ENCODE assay signal across 27 mouse cellular contexts in genomic region chr11:116951429-116951828, GRCm38 (mm10). TPM values are rescaled to one million over a fixed set of nuclear protein-coding genes. Genes with fewer than 3 reads are reported as not detected.
A peak's percentile ranks its signal among the peaks of the same experiment; 100 is the strongest.
DNase-seq lines count a peak whose midpoint lies in the region; ATAC-seq and TF ChIP-seq lines count a peak whose summit lies in the region.
"Had no signal": no experiment of that assay in that cellular context is flagged by ENCODE, and none has a peak within 500 bp of the region (broad histone marks: within the 10 kb centered on the region; RNA-seq: fewer than 3 reads in every experiment).

No protein-coding gene starts in this region.

- ATAC-seq in hindbrain, embryonic 12.5 days (ENCODE audit: low FRiP score): no peak
- ATAC-seq: activated CD4-positive, CD25-positive, alpha-beta regulatory T cell, adult 4 months; forebrain, embryonic 13.5 days; forebrain, embryonic 16.5 days; intestine, postnatal 0 days had no signal

- no peak for TF ChIP-seq CTCF in CH12.LX (conservative IDR thresholded peaks at IDR 0.05 in 1 of 2, IDR thresholded peaks at IDR 0.05 in 1 of 2; ENCODE audit: low read depth in 2 of 2, low read length in 2 of 2)

- H3K4me1 ChIP-seq in hindbrain, embryonic 10.5 days (replicated peaks): peaks cover 7% of the 10 kb centered on the region
- H3K4me1 ChIP-seq in hindbrain, embryonic 12.5 days: peaks cover 4% of the 10 kb centered on the region; the same call in 1 of the 2 replicates
- H3K4me1 ChIP-seq in CH12.LX (ENCODE audit: control insufficient read depth in 1 of 2, insufficient read depth in 2 of 2): peaks cover 9 to 19% of the 10 kb centered on the region in 2 experiments

- H3K4me3 ChIP-seq in hindbrain, embryonic 10.5 days: no peak overlapping the region
- H3K4me3 ChIP-seq in hindbrain, embryonic 12.5 days: no peak overlapping the region
- no peak overlapping the region for H3K4me3 ChIP-seq in CH12.LX (replicated peaks in 1 of 3; ENCODE audit: low read depth in 2 of 3, low read length in 2 of 3, poor library complexity in 1 of 3)
- H3K4me3 ChIP-seq: forebrain, embryonic 10.5 days; forebrain, embryonic 13.5 days; heart, adult 2 months; hindbrain, embryonic 15.5 days had no signal

- dilution Hi-C loops in CH12.LX (cut with MboI; ENCODE audit: extremely low pct_ligation_motif_present, extremely low pct_unique_long_range_greater_than_20kb, low sequenced_read_pairs): no loop called here

- H3K36me3 ChIP-seq in hindbrain, embryonic 10.5 days: peaks cover 97% of the 10 kb centered on the region
- peaks cover 84% of the 10 kb centered on the region for H3K36me3 ChIP-seq in hindbrain, embryonic 12.5 days
- H3K36me3 ChIP-seq in CH12.LX (replicated peaks in 1 of 2; ENCODE audit: control insufficient read depth in 1 of 2, insufficient read depth in 1 of 2, low read length in 1 of 2): no peaks in the 10 kb centered on the region

- H3K27ac ChIP-seq in hindbrain, embryonic 10.5 days: no peak overlapping the region
- H3K27ac ChIP-seq in hindbrain, embryonic 12.5 days: no peak overlapping the region
- H3K27ac ChIP-seq in CH12.LX (ENCODE audit: insufficient read depth, low read depth): no peak overlapping the region
- H3K27ac ChIP-seq: forebrain, embryonic 10.5 days; heart, adult 2 months; hindbrain, embryonic 15.5 days had no signal

- in situ Hi-C loops in CH12.LX (cut with MboI; ENCODE audit: low pct_ligation_motif_present, low pct_unique_long_range_greater_than_20kb, low sequenced_read_pairs): no loop called here

- TF ChIP-seq EP300 in CH12.LX (IDR thresholded peaks at IDR 0.05; ENCODE audit: low read length): no peak

- H3K27me3 ChIP-seq in hindbrain, embryonic 10.5 days (ENCODE audit: insufficient read depth, poor library complexity, severe bottlenecking): no peaks in the 10 kb centered on the region
- no peaks in the 10 kb centered on the region for H3K27me3 ChIP-seq in hindbrain, embryonic 12.5 days
- H3K27me3 ChIP-seq in CH12.LX (replicated peaks): peaks cover 52% of the 10 kb centered on the region
- H3K27me3 ChIP-seq: forebrain, embryonic 13.5 days; hindbrain, embryonic 15.5 days had no signal

- no peak for TF ChIP-seq RAD21 in CH12.LX (IDR thresholded peaks at IDR 0.05; ENCODE audit: low read depth, low read length)

- peak; percentile 50 for DNase-seq in adrenal gland, postnatal 14 days
- no peak for DNase-seq in adrenal gland, adult 18-20 months (ENCODE audit: low spot score in 2 of 2)
- peak; percentile 20 for DNase-seq in hindbrain, embryonic 10.5 days (ENCODE audit: low spot score)
- DNase-seq in CH12.LX (ENCODE audit: extremely low read depth): no peak
- peak; percentile 48 for DNase-seq in embryo, embryonic 10.5 days (ENCODE audit: low spot score)
- no peak for DNase-seq in cerebellum, postnatal 14 days
- DNase-seq: adrenal gland, adult 2 months; B cell, adult 2 months; cerebellum, adult 11 months; cerebellum, adult 2 months; cerebellum, adult 9-11 months; cerebellum, postnatal 36 days; gastrocnemius, postnatal 10 days; gastrocnemius, postnatal 36 days; heart, adult 2 months; kidney, adult 2 months had no signal

- H3K9me3 ChIP-seq in hindbrain, embryonic 10.5 days: peaks cover 11% of the 10 kb centered on the region; the same call in 1 of the 2 replicates
- H3K9me3 ChIP-seq in hindbrain, embryonic 12.5 days (replicated peaks): 0 out of 2 replicates have a peak, but pooled peaks cover 7% of the 10 kb centered on the region
- peaks cover 16% of the 10 kb centered on the region for H3K9me3 ChIP-seq in CH12.LX (replicated peaks; ENCODE audit: low read length)
- H3K9me3 ChIP-seq: forebrain, embryonic 10.5 days; forebrain, embryonic 13.5 days; hindbrain, embryonic 15.5 days had no signal

- WGBS in hindbrain, embryonic 10.5 days: 21% methylated on average over 1 of the region's 1 CpGs
- 15% methylated on average over 1 of the region's 1 CpGs for WGBS in hindbrain, embryonic 12.5 days

- no peaks in the 10 kb centered on the region for H3K79me2 ChIP-seq in CH12.LX (replicated peaks; ENCODE audit: control insufficient read depth, extremely low read depth, insufficient read depth, poor library complexity, severe bottlenecking)

- H3K4me2 ChIP-seq in hindbrain, embryonic 12.5 days (replicated peaks): no peak overlapping the region
- no peak overlapping the region for H3K4me2 ChIP-seq in CH12.LX (ENCODE audit: insufficient read depth, low read depth, poor library complexity, severe bottlenecking)
- H3K4me2 ChIP-seq: forebrain, embryonic 13.5 days; heart, embryonic 11.5 days; hindbrain, embryonic 15.5 days had no signal

- H3K9ac ChIP-seq in hindbrain, embryonic 12.5 days: no peak overlapping the region
- no peak overlapping the region for H3K9ac ChIP-seq in CH12.LX (ENCODE audit: insufficient read depth, low read depth)
- H3K9ac ChIP-seq: forebrain, embryonic 13.5 days; hindbrain, embryonic 15.5 days had no signal

- TF ChIP-seq POLR2A in CH12.LX (IDR thresholded peaks at IDR 0.05; ENCODE audit: low read depth, low read length): no peak

TF ChIP-seq in CH12.LX, 34 proteins besides CTCF, POLR2A, EP300 and RAD21:
- peak; percentile 41; the same call in 1 of the 2 replicates for TF ChIP-seq MAZ (IDR thresholded peaks at IDR 0.05; ENCODE audit: low read depth, low read length)
- TF ChIP-seq IRF4 (IDR thresholded peaks at IDR 0.05; ENCODE audit: low read depth, low read length): peak; percentile 72; the same call in 1 of the 2 replicates
- no peak for TF ChIP-seq E2F4 (IDR thresholded peaks at IDR 0.05; ENCODE audit: insufficient replicate concordance, low read depth, low read length)
- TF ChIP-seq CHD1 (IDR thresholded peaks at IDR 0.05; ENCODE audit: low read depth, low read length): no peak
- TF ChIP-seq UBTF (IDR thresholded peaks at IDR 0.05; ENCODE audit: low read depth, low read length): no peak

RNA-seq across cellular contexts. Expression of gene Mgat5b, which starts 32.8 kb away (rescaled TPM):
- 0.56 and 0.59 TPM in 2 replicates for total RNA-seq in adrenal gland, postnatal 14 days (2021)
- under 1 TPM; 0.19 to 0.36 TPM for total RNA-seq in adrenal gland, adult 18-20 months (2021)
- polyA plus RNA-seq in hindbrain, embryonic 10.5 days (2016; fragmentation: Nextera tagmentation; extraction: Ambion mirVana): 6.3 and 12.8 TPM in 2 replicates
- 23.8 TPM in 2 replicates for polyA plus RNA-seq in hindbrain, embryonic 12.5 days (2016; fragmentation: Nextera tagmentation; extraction: Ambion mirVana)
- not detected in 2 replicates for total RNA-seq in CH12.LX (2012; rRNA removed)
- not detected in 2 replicates for total RNA-seq in CH12.LX (2014; rRNA removed)
- polyA plus RNA-seq in CH12.LX (2012; ENCODE audit: insufficient read length, low read depth): not detected in 2 replicates
- total RNA-seq: gastrocnemius, adult 18-20 months; gastrocnemius, postnatal 36 days; granulocyte monocyte progenitor cell, adult 5-6 weeks; MEL had no signal
- polyA plus RNA-seq: activated CD4-positive, CD25-positive, alpha-beta regulatory T cell, adult 4 months had no signal

Comparison
In these comparisons a context has a peak if more than half of its experiments do, and no peak if none do; other contexts are left out.
1. DNase-seq: peak in adrenal gland, postnatal 14 days (single experiment), hindbrain, embryonic 10.5 days (single experiment) and embryo, embryonic 10.5 days (single experiment); none in adrenal gland, adult 18-20 months (0 of 2), CH12.LX (single experiment) and cerebellum, postnatal 14 days (0 of 2).